ENCODE assay signal across 8 mouse cellular contexts in genomic region chr4:120813762-120814161, GRCm38 (mm10). TPM values are rescaled to one million over a fixed set of nuclear protein-coding genes. Genes with fewer than 3 reads are reported as not detected.
DNase-seq lines count a peak whose midpoint lies in the region; ATAC-seq and TF ChIP-seq lines count a peak whose summit lies in the region.

No protein-coding gene starts in this region.

- peak overlapping the region; percentile 65 for H3K9ac ChIP-seq in kidney, postnatal 0 days (ENCODE audit: low read depth, low read length)
- peak overlapping the region; percentile 79 for H3K9ac ChIP-seq in neural tube, embryonic 13.5 days

- H3K9me3 ChIP-seq in kidney, postnatal 0 days (replicated peaks; ENCODE audit: low read length): no peaks in the 10 kb centered on the region
- H3K9me3 ChIP-seq in forebrain, embryonic 10.5 days: no peaks in the 10 kb centered on the region
- no peaks in the 10 kb centered on the region for H3K9me3 ChIP-seq in limb, embryonic 10.5 days (replicated peaks)
- no peaks in the 10 kb centered on the region for H3K9me3 ChIP-seq in neural tube, embryonic 13.5 days

- peaks cover 27% of the 10 kb centered on the region for H3K4me1 ChIP-seq in kidney, postnatal 0 days (replicated peaks; ENCODE audit: insufficient read depth, low read length)
- peaks cover 46% of the 10 kb centered on the region for H3K4me1 ChIP-seq in forebrain, embryonic 10.5 days
- peaks cover 44% of the 10 kb centered on the region for H3K4me1 ChIP-seq in limb, embryonic 10.5 days
- H3K4me1 ChIP-seq in neural tube, embryonic 13.5 days (replicated peaks): peaks cover 60% of the 10 kb centered on the region

- H3K36me3 ChIP-seq in kidney, postnatal 0 days (ENCODE audit: insufficient read depth, low read length): no peaks in the 10 kb centered on the region
- no peaks in the 10 kb centered on the region for H3K36me3 ChIP-seq in forebrain, embryonic 10.5 days (replicated peaks)
- no peaks in the 10 kb centered on the region for H3K36me3 ChIP-seq in limb, embryonic 10.5 days
- H3K36me3 ChIP-seq in neural tube, embryonic 13.5 days: no peaks in the 10 kb centered on the region

- peak overlapping the region; percentile 93 for H3K27ac ChIP-seq in kidney, postnatal 0 days
- peak overlapping the region; percentile 91 for H3K27ac ChIP-seq in forebrain, embryonic 10.5 days
- H3K27ac ChIP-seq in limb, embryonic 10.5 days: peak overlapping the region; percentile 91
- no peak overlapping the region for H3K27ac ChIP-seq in neural tube, embryonic 13.5 days (replicated peaks)

- TF ChIP-seq CTCF in kidney, postnatal 0 days (IDR thresholded peaks at IDR 0.05; ENCODE audit: low read depth): no peak

- H3K4me3 ChIP-seq in kidney, postnatal 0 days (replicated peaks; ENCODE audit: low read depth, low read length): peak overlapping the region; percentile 51
- peak overlapping the region; percentile 60 for H3K4me3 ChIP-seq in forebrain, embryonic 10.5 days
- peak overlapping the region; percentile 58 for H3K4me3 ChIP-seq in limb, embryonic 10.5 days
- peak overlapping the region; percentile 58 for H3K4me3 ChIP-seq in neural tube, embryonic 13.5 days

- WGBS in kidney, postnatal 0 days: 29% methylated on average over 1 of the region's 1 CpGs
- WGBS in forebrain, embryonic 10.5 days: 39% methylated on average over 1 of the region's 1 CpGs
- 78% methylated on average over 1 of the region's 1 CpGs for WGBS in limb, embryonic 10.5 days
- WGBS in neural tube, embryonic 13.5 days: 52% methylated on average over 1 of the region's 1 CpGs

- H3K4me2 ChIP-seq in kidney, postnatal 0 days (ENCODE audit: low read length): peak overlapping the region; percentile 67
- peak overlapping the region; percentile 74 for H3K4me2 ChIP-seq in neural tube, embryonic 13.5 days

- no peaks in the 10 kb centered on the region for H3K27me3 ChIP-seq in kidney, postnatal 0 days (ENCODE audit: insufficient read depth, low read length)
- no peaks in the 10 kb centered on the region for H3K27me3 ChIP-seq in forebrain, embryonic 10.5 days (ENCODE audit: poor library complexity, severe bottlenecking)
- no peaks in the 10 kb centered on the region for H3K27me3 ChIP-seq in limb, embryonic 10.5 days (ENCODE audit: low read depth, poor library complexity, severe bottlenecking)
- H3K27me3 ChIP-seq in neural tube, embryonic 13.5 days: no peaks in the 10 kb centered on the region

- no peak for DNase-seq in kidney, postnatal 0 days (ENCODE audit: low spot score)
- no peak for DNase-seq in kidney, adult 18-20 months
- DNase-seq in forebrain, embryonic 10.5 days (ENCODE audit: extremely low spot score, low spot score): no peak
- DNase-seq in limb, embryonic 10.5 days (ENCODE audit: low spot score): no peak
- DNase-seq in frontal cortex, postnatal 36 days (ENCODE audit: low spot score in 2 of 2): no peak
- no peak for DNase-seq in urinary bladder, postnatal 25 days (ENCODE audit: low spot score)
- no peak for DNase-seq in adipocyte (ENCODE audit: low spot score)

- no peak for ATAC-seq in kidney, postnatal 0 days (replicated peaks; ENCODE audit: low FRiP score, low read depth)
- ATAC-seq in neural tube, embryonic 13.5 days (ENCODE audit: low read depth): no peak

RNA-seq across cellular contexts. Expression of gene Nfyc, which starts 17.6 kb away (rescaled TPM):
- 107 and 108 TPM in 2 replicates for polyA plus RNA-seq in kidney, postnatal 0 days (2015; fragmentation: Nextera tagmentation; extraction: Ambion mirVana)
- polyA plus RNA-seq in forebrain, embryonic 10.5 days (2016; fragmentation: Nextera tagmentation; extraction: Ambion mirVana): 128 and 131 TPM in 2 replicates
- polyA plus RNA-seq in limb, embryonic 10.5 days (2016; fragmentation: Nextera tagmentation; extraction: Ambion mirVana): 129 TPM in 2 replicates
- polyA plus RNA-seq in neural tube, embryonic 13.5 days (2015; fragmentation: Nextera tagmentation; extraction: Ambion mirVana): 86.6 and 90.8 TPM in 2 replicates

RNA-seq across cellular contexts. Expression of gene Rims3, which starts 40.9 kb away (rescaled TPM):
- 0.21 and 0.22 TPM in 2 replicates for polyA plus RNA-seq in kidney, postnatal 0 days (2015; fragmentation: Nextera tagmentation; extraction: Ambion mirVana)
- polyA plus RNA-seq in forebrain, embryonic 10.5 days (2016; fragmentation: Nextera tagmentation; extraction: Ambion mirVana): 3.1 and 3.8 TPM in 2 replicates
- 0.24 and 0.39 TPM in 2 replicates for polyA plus RNA-seq in limb, embryonic 10.5 days (2016; fragmentation: Nextera tagmentation; extraction: Ambion mirVana)
- 16.1 and 18.8 TPM in 2 replicates for polyA plus RNA-seq in neural tube, embryonic 13.5 days (2015; fragmentation: Nextera tagmentation; extraction: Ambion mirVana)
